Mouse (Mus musculus) liver, embryonic 13.5 days (tissue): ENCODE data around the gene Xlr3b. TPM values are rescaled to one million over a fixed set of nuclear protein-coding genes. Genes with fewer than 3 reads are reported as not detected.
"Not testable (repeated sequence)": the region's sequence is repeated elsewhere in the genome, so short reads cannot be mapped to it uniquely, and the experiment has no call there.

Source experiments
- ATAC-seq: fragments of 200-750 bp; cut with Nextera tagmentation; 2 replicates; pipeline ENCODE4 v1.8.0; 2017; ENCODE audit warnings: low read depth, mild to moderate bottlenecking, moderate number of reproducible peaks, moderate library complexity
- DNase-seq: peaks from one replicate; pipeline ENCODE4 v3.0.0; 2022
- H3K27ac ChIP-seq: fragments of 300-500 bp; sonication (generic); 2 replicates; pipeline ENCODE4 v1.5.1; 2015; ENCODE audit warnings: moderate library complexity, mild to moderate bottlenecking, inconsistent platforms
- H3K27me3 ChIP-seq: fragments of 300-500 bp; sonication (generic); 2 replicates; pipeline ENCODE4 v1.6.1; 2015; ENCODE audit warnings: mild to moderate bottlenecking, inconsistent platforms
- H3K36me3 ChIP-seq: fragments of 300-500 bp; sonication (generic); 2 replicates; pipeline ENCODE4 v1.6.1; 2015; ENCODE audit warnings: mild to moderate bottlenecking, inconsistent platforms
- H3K4me1 ChIP-seq: fragments of 300-500 bp; sonication (generic); replicated peaks from 2 replicates; pipeline ENCODE4 v1.6.1; 2015; ENCODE audit warnings: inconsistent platforms
- H3K4me2 ChIP-seq: fragments of 300-500 bp; sonication (generic); 2 replicates; pipeline ENCODE4 v1.6.1; 2015; ENCODE audit warnings: inconsistent platforms, mild to moderate bottlenecking, moderate library complexity
- H3K4me3 ChIP-seq: fragments of 300-500 bp; sonication (generic); replicated peaks from 2 replicates; pipeline ENCODE4 v1.5.1; 2015; ENCODE audit warnings: mild to moderate bottlenecking, inconsistent platforms
- H3K9ac ChIP-seq: fragments of 300-500 bp; sonication (generic); 2 replicates; pipeline ENCODE4 v1.6.1; 2015; ENCODE audit warnings: mild to moderate bottlenecking, inconsistent platforms
- H3K9me3 ChIP-seq: fragments of 300-500 bp; sonication (generic); replicated peaks from 2 replicates; pipeline ENCODE4 v1.6.1; 2016; ENCODE audit warnings: inconsistent platforms
- WGBS: fragments of 180-500 bp; shearing (Covaris S2); methylation state at CpG from one replicate; pipeline ENCODE4 v1.1.7; 2015; ENCODE audit not compliant: insufficient replicate concordance; 5-methylcytosine and 5-hydroxymethylcytosine counted together
- polyA plus RNA-seq: library from polyadenylated mRNA; unstranded; fragments of >200 nt; fragmentation: Nextera tagmentation; extraction: Ambion mirVana; gene quantifications from 2 replicates; pipeline ENCODE4 v1.2.1, GENCODE M21; 2015

Gene Xlr3b
- 2.2 and 2.6 TPM in 2 replicates for polyA plus RNA-seq

DNA sequence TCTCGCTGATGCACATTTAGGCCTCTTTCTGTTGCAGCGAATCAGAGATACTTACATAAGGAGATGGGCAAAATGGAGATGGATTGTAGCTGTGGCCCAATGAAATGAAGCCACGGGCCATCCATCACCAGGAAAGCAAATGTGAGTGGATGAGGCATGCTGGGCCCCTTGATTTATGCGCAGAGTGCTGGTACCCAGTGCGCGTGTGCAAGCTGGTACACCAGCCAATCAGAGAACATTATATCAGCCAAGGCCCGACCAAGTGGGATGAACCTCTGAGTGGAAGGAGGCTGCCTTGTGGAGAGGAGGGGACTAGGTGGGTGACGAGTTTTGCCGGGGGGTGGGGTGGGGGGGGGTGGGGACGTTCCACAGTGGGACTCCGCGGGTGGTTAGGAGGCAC, at the start of gene Xlr3b:
Gene Xlr3b (plus strand): TSS at position 274 of the 400 bp plus-strand sequence.
- H3K4me1 ChIP-seq, H3K27ac ChIP-seq, H3K4me2 ChIP-seq, ATAC-seq, H3K36me3 ChIP-seq, H3K9me3 ChIP-seq, H3K27me3 ChIP-seq, H3K4me3 ChIP-seq, H3K9ac ChIP-seq: not testable (repeated sequence)
- WGBS = 63% methylated on average over 9 of the region's 12 CpGs
- peak; percentile 10 for DNase-seq

DNA sequence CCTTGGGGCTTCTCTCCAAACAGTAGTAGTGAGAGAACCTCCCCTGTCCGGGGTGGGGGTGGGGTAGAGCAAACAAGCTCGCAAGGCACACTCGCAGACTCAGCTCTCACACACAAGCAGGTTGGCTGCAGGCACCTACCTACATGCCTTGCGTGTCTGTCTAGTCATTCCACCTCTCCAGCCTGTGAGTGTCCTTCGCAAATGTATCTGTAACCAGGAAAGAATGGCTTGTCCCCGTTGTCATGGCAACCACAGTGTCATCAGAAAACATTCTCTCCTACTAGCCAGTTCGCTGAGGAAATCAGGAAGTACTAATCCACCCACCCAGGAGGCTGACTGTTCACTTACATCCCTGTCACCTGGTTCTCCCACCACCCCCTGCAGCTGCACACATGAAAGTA, 48.8 kb upstream of the Xlr3b start:
- WGBS = no CpG with 5 or more reads among the region's 7 CpGs
- H3K4me3 ChIP-seq, H3K4me1 ChIP-seq, H3K9ac ChIP-seq, H3K9me3 ChIP-seq, DNase-seq, H3K27ac ChIP-seq, H3K36me3 ChIP-seq, H3K27me3 ChIP-seq, ATAC-seq, H3K4me2 ChIP-seq: not testable (repeated sequence)

DNA sequence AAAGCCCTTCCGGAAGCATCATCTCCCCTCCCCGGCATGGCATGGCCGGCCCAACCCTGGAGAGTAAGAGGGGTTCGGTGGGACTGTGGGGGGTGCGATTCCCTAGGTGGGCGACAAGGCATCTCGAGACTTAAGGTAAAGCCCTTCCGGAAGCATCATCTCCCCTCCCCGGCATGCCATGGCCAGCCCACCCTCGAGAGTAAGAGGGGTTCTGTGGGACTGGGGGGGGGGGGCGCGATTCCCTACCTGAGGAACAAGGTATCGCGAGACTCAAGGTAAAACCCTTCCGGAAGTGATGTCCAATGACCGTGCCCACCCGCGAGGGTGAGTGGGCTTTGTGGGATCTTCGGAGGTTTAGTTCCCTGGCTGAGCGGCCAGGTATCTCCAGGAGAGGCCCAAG, 43.5 kb upstream of the Xlr3b start, which contains the start of gene Xlr5b:
Gene Xlr5b (plus strand): TSS at position 301 of the 400 bp plus-strand sequence.
- ATAC-seq, DNase-seq, H3K27me3 ChIP-seq, H3K4me2 ChIP-seq, H3K27ac ChIP-seq, H3K9me3 ChIP-seq, H3K4me1 ChIP-seq, H3K36me3 ChIP-seq, H3K4me3 ChIP-seq, H3K9ac ChIP-seq: not testable (repeated sequence)
- WGBS = no CpG with 5 or more reads among the region's 20 CpGs

DNA sequence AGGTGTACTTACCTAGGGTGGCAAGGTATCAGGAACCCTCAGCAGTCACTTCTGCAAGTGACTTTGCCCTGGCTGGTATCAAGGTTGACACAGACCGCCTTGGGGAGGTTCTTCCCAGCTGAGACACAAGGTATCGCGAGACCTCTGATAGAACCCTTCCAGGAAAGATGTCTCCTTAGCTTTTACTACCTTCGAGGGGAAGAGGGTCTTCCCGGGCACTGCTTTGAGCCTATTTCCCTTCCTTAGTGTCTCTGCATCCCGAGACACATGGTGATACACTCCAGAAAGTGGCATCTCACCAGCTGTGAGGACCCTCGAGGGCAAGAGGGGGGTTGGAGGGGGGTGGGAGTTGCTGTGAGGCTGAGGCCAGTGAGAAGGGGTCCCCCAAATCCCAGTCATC, 42.7 kb upstream of the Xlr3b start, which contains the start of gene DXBay18:
Gene DXBay18 (minus strand): TSS at position 101 of the 400 bp plus-strand sequence.
- not testable (repeated sequence) for H3K27ac ChIP-seq, H3K4me1 ChIP-seq, H3K9me3 ChIP-seq, H3K4me2 ChIP-seq, H3K36me3 ChIP-seq, DNase-seq, ATAC-seq, H3K9ac ChIP-seq, H3K27me3 ChIP-seq, H3K4me3 ChIP-seq
- no CpG with 5 or more reads among the region's 7 CpGs for WGBS

DNA sequence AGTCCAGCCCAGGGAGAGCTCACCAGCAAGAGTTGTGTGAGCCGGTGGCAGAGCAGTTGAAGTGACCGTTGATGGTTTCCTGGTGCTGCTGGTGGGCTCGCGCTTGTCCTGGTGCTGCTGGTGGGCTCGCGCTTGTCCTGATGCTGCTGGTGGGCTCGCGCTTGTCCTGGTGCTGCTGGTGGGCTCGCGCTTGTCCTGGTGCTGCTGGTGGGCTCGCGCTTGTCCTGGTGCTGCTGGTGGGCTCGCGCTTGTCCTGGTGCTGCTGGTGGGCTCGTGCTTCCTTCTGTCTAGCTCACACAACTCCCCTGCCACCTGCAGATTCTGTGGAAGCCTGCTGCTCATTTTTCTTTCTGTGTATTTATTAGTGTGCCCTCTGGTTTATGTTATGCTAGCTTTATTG, 15.1 kb upstream of the Xlr3b start, which contains the start of gene Spin2d:
Gene Spin2d (minus strand): TSS at position 101 of the 400 bp plus-strand sequence.
- WGBS = 60% methylated on average over 9 of the region's 15 CpGs
- H3K9me3 ChIP-seq = not testable (repeated sequence)

DNA sequence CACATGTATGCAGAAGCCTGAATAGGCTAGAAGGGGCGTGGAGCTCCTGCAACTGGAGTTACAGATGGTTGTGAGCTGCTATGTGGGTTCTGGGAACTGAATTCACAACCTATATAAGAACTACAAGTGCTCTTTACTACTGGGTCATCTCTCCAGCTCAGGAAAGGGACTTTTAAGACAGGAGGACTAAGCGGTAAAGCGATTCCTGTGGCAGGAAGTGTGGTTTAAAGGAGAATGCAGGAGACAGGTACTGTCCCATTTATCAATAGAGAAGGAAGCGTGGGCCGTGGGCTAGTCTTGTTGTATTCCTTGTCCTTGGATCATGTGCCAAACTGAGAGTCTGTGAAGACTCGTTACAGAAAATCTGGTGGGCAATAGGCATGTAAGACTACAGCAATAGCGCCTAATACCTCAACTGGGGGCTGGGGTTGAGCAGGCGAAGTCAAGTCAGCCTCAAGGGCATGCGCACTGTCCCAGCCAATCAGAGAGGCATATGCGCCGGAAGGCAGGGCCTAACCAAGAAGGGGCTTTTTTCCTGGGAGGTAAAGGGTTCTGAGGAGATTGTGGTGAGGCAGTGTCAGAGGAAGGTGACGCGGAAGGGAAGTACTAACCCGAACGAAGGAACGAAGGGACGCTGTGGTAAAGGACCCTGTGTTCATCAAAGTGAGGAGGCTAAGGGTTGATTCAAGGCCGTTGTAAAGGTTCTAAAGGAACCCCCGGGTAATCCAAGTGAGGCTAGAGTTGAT, 22.0 kb downstream of the Xlr3b start, which contains the start of gene Xlr4b:
Gene Xlr4b (plus strand): TSS at position 515 of the 746 bp plus-strand sequence.
- WGBS = 55% methylated on average over 18 of the region's 19 CpGs
- H3K4me3 ChIP-seq, H3K27ac ChIP-seq, H3K9ac ChIP-seq, H3K36me3 ChIP-seq, H3K9me3 ChIP-seq, H3K4me2 ChIP-seq, ATAC-seq, DNase-seq, H3K4me1 ChIP-seq, H3K27me3 ChIP-seq: not testable (repeated sequence)

More for the DNA sequence above, 15.1 kb upstream of the Xlr3b start, which contains the start of gene Spin2d:
- ATAC-seq, H3K4me1 ChIP-seq, DNase-seq, H3K27me3 ChIP-seq, H3K36me3 ChIP-seq, H3K4me3 ChIP-seq, H3K27ac ChIP-seq, H3K9ac ChIP-seq, H3K4me2 ChIP-seq: not testable (repeated sequence)

DNA sequence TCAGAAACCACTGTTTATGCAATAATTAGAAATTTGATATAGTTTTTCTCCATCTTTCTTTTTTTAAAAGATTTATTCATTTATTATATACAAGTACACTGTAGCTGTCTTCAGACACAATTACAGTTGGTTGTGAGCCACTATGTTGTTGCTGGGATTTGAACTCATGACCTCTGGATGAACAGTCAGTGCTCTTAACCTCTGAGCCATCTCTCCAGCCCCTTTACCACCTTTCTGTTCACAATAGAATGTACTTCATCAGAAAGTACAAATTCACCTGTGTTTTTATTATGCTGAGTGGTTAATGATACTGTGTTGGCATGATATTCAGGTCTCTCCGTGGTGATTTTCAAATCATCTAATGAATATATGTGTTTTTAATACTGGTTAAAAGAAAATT, 33.4 kb downstream of the Xlr3b start:
- H3K27me3 ChIP-seq = no peaks in the 10 kb centered on the region
- no peak overlapping the region for H3K9ac ChIP-seq
- peaks cover 7% of the 10 kb centered on the region for H3K4me1 ChIP-seq
- H3K36me3 ChIP-seq = no peaks in the 10 kb centered on the region
- no peak overlapping the region for H3K4me2 ChIP-seq
- WGBS = 37% methylated on average over 1 of the region's 1 CpGs
- no peak overlapping the region for H3K27ac ChIP-seq
- no peaks in the 10 kb centered on the region for H3K9me3 ChIP-seq
- DNase-seq (no peak), ATAC-seq (no peak)
- H3K4me3 ChIP-seq = no peak overlapping the region

DNA sequence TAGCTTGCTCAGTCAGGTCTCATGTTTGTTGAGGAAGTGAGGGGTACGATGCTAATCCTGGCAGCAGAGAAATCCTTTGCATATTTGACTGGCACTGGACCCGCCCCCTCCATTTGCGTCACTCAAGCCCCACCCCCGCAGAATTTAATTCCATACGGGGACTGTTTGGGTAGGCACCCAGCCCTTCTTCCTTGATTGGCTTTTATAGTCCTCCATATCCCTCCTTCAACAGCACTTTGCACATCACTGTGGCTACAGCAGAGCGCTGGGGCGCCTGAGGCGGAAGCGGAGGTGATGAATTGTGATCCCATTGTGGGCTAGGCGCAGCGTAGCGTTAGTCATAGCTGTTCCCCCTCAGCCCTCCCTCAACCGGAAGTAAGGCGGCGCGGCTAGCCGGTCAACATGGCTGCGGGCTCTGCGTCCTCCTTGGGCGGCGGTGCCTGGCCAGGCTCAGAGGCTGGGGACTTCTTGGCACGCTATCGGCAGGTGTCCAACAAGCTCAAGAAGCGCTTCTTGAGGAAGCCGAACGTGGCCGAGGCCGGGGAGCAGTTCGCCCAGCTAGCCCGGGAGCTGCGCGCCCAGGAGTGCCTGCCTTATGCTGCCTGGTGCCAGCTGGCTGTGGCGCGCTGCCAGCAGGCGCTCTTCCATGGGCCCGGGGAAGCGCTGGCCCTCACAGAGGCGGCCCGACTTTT, 36.1 kb downstream of the Xlr3b start, which contains the start of gene F8a:
Gene F8a (plus strand): TSS at position 378 of the 692 bp plus-strand sequence.
- Histone ChIP-seq H3K4me3 (peak within 1 kb of the TSS; percentile 69), H3K9ac (peak within 1 kb of the TSS; percentile 72), H3K4me2 (peak within 1 kb of the TSS; percentile 80), H3K27ac (peak within 1 kb of the TSS; percentile 73; the same call in 1 of the 2 replicates), H3K9me3 (no peaks in the 10 kb centered on the region), H3K36me3 (no peaks in the 10 kb centered on the region), H3K4me1 (peaks cover 7% of the 10 kb centered on the region), H3K27me3 (no peaks in the 10 kb centered on the region)
- peak; percentile 90 for ATAC-seq
- WGBS = 13% methylated on average over 38 of the region's 39 CpGs
- DNase-seq = peak; percentile 55

DNA sequence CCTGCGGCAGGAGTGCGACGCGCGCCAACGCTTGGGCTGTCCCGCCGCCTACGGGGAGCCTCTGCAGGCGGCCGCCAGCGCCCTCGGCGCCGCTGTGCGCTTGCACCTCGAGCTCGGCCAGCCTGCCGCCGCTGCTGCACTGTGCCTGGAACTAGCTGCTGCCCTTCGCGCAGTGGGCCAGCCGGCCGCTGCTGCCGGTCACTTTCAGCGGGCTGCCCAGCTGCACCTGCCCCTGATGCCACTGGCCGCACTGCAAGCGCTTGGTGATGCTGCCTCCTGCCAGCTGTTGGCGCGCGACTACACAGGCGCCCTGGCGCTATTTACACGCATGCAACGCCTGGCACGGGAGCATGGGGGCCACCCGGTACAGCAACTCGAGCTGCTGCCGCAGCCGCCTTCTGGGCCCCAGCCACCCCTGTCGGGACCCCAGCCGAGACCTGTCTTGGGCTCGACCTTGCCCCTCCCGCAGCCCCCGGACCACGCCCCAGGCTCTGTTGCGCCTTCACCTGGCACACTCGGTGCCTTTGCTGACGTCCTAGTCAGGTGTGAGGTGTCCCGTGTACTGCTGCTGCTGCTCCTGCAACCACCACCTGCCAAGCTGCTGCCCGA, 36.7 kb downstream of the Xlr3b start:
- Histone ChIP-seq H3K27me3 (no peaks in the 10 kb centered on the region), H3K27ac (peak overlapping the region; percentile 73; the same call in 1 of the 2 replicates), H3K4me1 (peaks cover 7% of the 10 kb centered on the region), H3K9me3 (no peaks in the 10 kb centered on the region), H3K9ac (peak overlapping the region; percentile 72), H3K36me3 (no peaks in the 10 kb centered on the region), H3K4me3 (peak overlapping the region; percentile 69), H3K4me2 (peak overlapping the region; percentile 80)
- DNase-seq (peak; percentile 11), ATAC-seq (peak; percentile 49)
- WGBS = 13% methylated on average over 47 of the region's 51 CpGs

DNA sequence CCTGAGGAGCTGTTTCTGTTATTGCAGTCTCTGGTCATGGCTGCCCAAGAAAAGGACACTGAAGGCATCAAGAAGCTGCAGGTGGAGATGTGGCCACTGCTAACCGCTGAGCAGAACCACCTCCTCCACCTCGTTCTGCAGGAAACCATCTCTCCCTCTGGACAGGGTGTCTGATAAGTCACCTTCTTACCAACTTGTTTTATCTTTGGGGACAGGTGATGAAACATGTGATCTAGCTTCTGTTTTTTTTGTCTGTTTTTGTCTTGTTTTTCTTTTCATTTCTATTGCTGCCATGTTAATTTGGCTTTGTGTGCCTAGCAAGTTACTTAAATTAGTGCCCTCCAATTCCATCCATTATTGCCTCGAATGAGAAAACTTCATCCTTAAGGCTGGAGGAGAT, 37.3 kb downstream of the Xlr3b start:
- no peaks in the 10 kb centered on the region for H3K9me3 ChIP-seq
- H3K27me3 ChIP-seq = no peaks in the 10 kb centered on the region
- H3K4me3 ChIP-seq = peak overlapping the region; percentile 69
- peaks cover 7% of the 10 kb centered on the region for H3K4me1 ChIP-seq
- DNase-seq = no peak
- H3K27ac ChIP-seq = no peak overlapping the region
- no peak for ATAC-seq
- H3K36me3 ChIP-seq = no peaks in the 10 kb centered on the region
- peak overlapping the region; percentile 72; the same call in 1 of the 2 replicates for H3K9ac ChIP-seq
- H3K4me2 ChIP-seq = peak overlapping the region; percentile 80
- 27% methylated on average over 3 of the region's 3 CpGs for WGBS

DNA sequence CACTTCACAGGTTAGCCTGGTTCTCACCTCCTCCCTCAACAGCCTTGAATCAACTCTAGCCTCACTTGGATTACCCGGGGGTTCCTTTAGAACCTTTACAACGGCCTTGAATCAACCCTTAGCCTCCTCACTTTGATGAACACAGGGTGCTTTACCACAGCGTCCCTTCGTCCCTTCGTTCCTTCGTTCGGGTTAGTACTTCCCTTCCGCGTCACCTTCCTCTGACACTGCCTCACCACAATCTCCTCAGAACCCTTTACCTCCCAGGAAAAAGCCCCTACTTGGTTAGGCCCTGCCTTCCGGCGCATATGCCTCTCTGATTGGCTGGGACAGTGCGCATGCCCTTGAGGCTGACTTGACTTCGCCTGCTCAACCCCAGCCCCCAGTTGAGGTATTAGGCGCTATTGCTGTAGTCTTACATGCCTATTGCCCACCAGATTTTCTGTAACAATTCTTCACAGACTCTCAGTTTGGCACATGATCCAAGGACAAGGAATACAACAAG, 50.9 kb downstream of the Xlr3b start, which contains the start of gene Xlr4c:
Gene Xlr4c (minus strand): TSS at position 310 of the 505 bp plus-strand sequence.
- not testable (repeated sequence) for H3K4me1 ChIP-seq, H3K4me3 ChIP-seq, H3K36me3 ChIP-seq, H3K9ac ChIP-seq, H3K27ac ChIP-seq, ATAC-seq, H3K4me2 ChIP-seq, H3K9me3 ChIP-seq, H3K27me3 ChIP-seq, DNase-seq
- 62% methylated on average over 14 of the region's 14 CpGs for WGBS
